Mouse (Mus musculus): Measurements from ENCODE around the gene Npc1l1.

DNA sequence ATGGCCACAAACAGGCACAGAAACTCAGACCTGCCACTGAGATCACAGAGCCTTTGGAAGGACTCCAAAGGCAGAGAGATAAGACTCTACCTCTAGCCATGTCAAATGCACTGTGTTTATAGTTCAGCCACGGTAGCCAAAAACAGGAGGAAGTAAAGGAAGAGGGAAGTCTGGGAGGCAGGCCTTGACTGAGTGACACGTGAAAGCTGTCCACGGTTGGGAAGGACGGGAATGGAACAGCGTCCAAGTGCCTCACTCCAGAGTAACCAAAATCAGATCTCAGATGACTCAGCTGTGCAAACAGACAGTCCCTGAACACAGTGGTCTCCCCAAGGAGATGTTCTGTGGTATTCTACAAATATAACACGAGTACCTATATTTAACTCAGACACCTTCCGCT, 55.2 kb downstream of the Npc1l1 start:
- TF ChIP-seq GATA1 (IDR thresholded peaks at IDR 0.05; ENCODE audit: borderline replicate concordance, low read length) (no peak), FLI1 (IDR thresholded peaks at IDR 0.05; ENCODE audit: low read length) (no peak)
